Mouse (Mus musculus): Measurements from ENCODE around the gene Slc31a1. TPM values are rescaled to one million over a fixed set of nuclear protein-coding genes. Genes with fewer than 3 reads are reported as not detected.

The Slc31a1 gene
- polyA plus RNA-seq, 1 experiment from 2014 or later, result 59.0 TPM

DNA sequence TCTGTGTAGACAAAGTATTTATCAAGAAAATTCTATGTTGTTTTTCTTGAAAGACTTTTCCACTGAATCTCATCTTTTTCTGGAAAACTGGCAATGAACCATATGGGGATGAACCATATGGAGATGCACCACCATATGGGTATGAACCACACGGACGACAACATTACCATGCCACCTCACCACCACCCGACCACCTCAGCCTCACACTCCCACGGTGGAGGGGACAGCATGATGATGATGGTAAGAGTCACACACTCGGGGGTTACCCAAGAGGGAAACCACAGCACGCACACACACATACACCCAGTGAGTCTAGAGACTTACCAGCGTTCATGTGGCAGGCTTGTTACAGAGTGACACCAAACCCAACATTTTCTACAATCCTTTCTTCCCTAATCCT is 24.9 kb downstream of the Slc31a1 start:
- Histone ChIP-seq H3K4me2 (no peak overlapping the region), H3K27ac (no peak overlapping the region), H3K27me3 (replicated peaks) (no peaks in the 10 kb centered on the region), H3K4me1 (0 out of 2 replicates have a peak, but pooled peaks cover 4% of the 10 kb centered on the region), H3K4me3 (replicated peaks) (no peak overlapping the region), H3K9me3 (no peaks in the 10 kb centered on the region), H3K9ac (no peak overlapping the region), H3K36me3 (peaks cover 23% of the 10 kb centered on the region)
- ATAC-seq (ENCODE audit: insufficient read depth, low FRiP score, low read depth), result no peak
- WGBS, result 89% methylated on average over 7 of the region's 7 CpGs

- Histone ChIP-seq H3K4me2 (no peak overlapping the region), H3K9me3 (no peaks in the 10 kb centered on the region), H3K4me3 (replicated peaks) (no peak overlapping the region), H3K27ac (0 out of 2 replicates have a peak overlapping the region, but pooled peaks have one; percentile 3), H3K4me1 (no peaks in the 10 kb centered on the region), H3K27me3 (replicated peaks) (no peaks in the 10 kb centered on the region), H3K36me3 (peaks cover 39% of the 10 kb centered on the region), H3K9ac (no peak overlapping the region)
- 70% methylated on average over 5 of the region's 5 CpGs for WGBS
- ATAC-seq (ENCODE audit: insufficient read depth, low FRiP score, low read depth), result peak; percentile 36; the same call in 1 of the 2 replicates
These were observed 29.3 kb downstream of the Slc31a1 start for GRCm38 (mm10) chr4:62389592-62390512.

DNA sequence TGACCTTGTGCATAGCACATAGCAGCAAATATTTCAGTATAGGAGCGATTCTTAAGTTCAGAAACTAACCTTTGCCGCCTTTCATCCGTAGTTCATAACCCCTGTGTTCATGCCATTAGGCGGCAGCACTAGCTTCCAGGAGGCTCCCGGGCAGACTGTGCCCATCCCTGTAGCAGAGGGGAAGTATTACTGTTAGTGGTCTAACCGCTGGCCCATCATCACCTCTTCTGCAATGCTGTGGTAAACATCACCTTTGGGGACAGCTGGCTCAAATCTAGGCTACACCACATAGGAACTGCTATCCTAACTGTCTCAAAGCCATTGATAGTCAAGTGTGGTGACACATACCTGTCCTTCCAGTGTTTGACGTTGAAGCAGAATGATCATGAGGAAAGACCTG is 31.4 kb downstream of the Slc31a1 start:
- whole genome bisulfite sequencing, result 84% methylated on average over 7 of the region's 7 CpGs
- ATAC-seq (ENCODE audit: insufficient read depth, low FRiP score, low read depth), result no peak
- H3K36me3 ChIP-seq, result peaks cover 41% of the 10 kb centered on the region

GRCm38 (mm10) chr4:62393459-62393858 is 32.9 kb downstream of the Slc31a1 start:
- Histone ChIP-seq H3K27ac (no peak overlapping the region), H3K9ac (no peak overlapping the region), H3K4me2 (no peak overlapping the region), H3K4me1 (no peaks in the 10 kb centered on the region), H3K9me3 (no peaks in the 10 kb centered on the region), H3K36me3 (peaks cover 42% of the 10 kb centered on the region), H3K27me3 (replicated peaks) (no peaks in the 10 kb centered on the region), H3K4me3 (replicated peaks) (no peak overlapping the region)
- no peak for ATAC-seq (ENCODE audit: insufficient read depth, low FRiP score, low read depth)
- WGBS, result 73% methylated on average over 6 of the region's 6 CpGs

More for the DNA sequence above, 31.4 kb downstream of the Slc31a1 start:
- Histone ChIP-seq H3K27ac (no peak overlapping the region), H3K4me3 (replicated peaks) (no peak overlapping the region), H3K27me3 (replicated peaks) (no peaks in the 10 kb centered on the region), H3K4me1 (no peaks in the 10 kb centered on the region), H3K4me2 (no peak overlapping the region), H3K9me3 (no peaks in the 10 kb centered on the region), H3K9ac (no peak overlapping the region)

- no peak overlapping the region for H3K4me3 ChIP-seq (replicated peaks)
- no peak overlapping the region for H3K9ac ChIP-seq
- WGBS, result 90% methylated on average over 1 of the region's 1 CpGs
- no peaks in the 10 kb centered on the region for H3K4me1 ChIP-seq
- ATAC-seq (ENCODE audit: insufficient read depth, low FRiP score, low read depth), result no peak
- no peaks in the 10 kb centered on the region for H3K9me3 ChIP-seq
- H3K27me3 ChIP-seq (replicated peaks), result no peaks in the 10 kb centered on the region
- H3K27ac ChIP-seq, result no peak overlapping the region
- H3K4me2 ChIP-seq, result no peak overlapping the region
- H3K36me3 ChIP-seq, result peaks cover 52% of the 10 kb centered on the region
These were observed 35.3 kb downstream of the Slc31a1 start for GRCm38 (mm10) chr4:62395806-62396205.

DNA sequence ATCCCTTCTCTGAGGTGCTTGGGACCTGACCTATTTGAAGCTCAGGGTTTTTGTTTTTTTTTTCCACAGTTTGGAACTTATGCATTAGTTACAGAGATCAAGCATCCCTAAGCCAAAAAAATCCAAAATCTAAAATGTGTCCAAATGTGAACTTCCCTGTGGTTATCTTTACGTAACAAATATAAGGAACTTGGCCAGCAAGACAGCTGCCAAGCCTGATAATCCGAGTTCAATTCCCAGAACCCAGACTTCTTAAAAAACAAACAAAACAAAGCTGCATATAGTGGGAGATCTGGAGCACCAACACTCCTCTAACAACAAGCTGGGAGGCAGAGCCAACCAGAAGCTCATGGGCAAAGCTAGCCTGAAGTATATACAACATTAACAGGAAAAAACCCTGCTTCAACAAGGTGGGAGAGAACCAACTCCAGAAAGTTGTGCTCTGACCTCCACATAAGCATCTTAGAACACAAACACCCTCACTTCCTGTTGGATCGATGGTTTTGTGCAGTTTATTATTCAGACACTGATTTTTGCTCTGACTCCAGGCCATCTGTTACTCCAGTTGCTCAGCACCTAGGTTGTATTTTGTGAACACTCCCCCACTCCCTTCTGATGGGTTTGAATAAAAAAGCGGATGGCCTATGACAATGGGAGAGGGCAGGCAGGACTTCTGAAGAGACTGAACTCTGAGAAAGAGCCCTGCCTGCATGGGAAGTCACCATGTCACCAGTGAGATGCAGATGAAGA is 37.3 kb downstream of the Slc31a1 start:
- no peak for ATAC-seq (ENCODE audit: insufficient read depth, low FRiP score, low read depth)
- no peak overlapping the region for H3K9ac ChIP-seq
- H3K27ac ChIP-seq, result no peak overlapping the region
- H3K36me3 ChIP-seq, result peaks cover 55% of the 10 kb centered on the region
- WGBS, result 82% methylated on average over 4 of the region's 4 CpGs
- no peak overlapping the region for H3K4me2 ChIP-seq
- no peak overlapping the region for H3K4me3 ChIP-seq (replicated peaks)
- no peaks in the 10 kb centered on the region for H3K4me1 ChIP-seq
- H3K27me3 ChIP-seq (replicated peaks), result no peaks in the 10 kb centered on the region
- no peaks in the 10 kb centered on the region for H3K9me3 ChIP-seq

DNA sequence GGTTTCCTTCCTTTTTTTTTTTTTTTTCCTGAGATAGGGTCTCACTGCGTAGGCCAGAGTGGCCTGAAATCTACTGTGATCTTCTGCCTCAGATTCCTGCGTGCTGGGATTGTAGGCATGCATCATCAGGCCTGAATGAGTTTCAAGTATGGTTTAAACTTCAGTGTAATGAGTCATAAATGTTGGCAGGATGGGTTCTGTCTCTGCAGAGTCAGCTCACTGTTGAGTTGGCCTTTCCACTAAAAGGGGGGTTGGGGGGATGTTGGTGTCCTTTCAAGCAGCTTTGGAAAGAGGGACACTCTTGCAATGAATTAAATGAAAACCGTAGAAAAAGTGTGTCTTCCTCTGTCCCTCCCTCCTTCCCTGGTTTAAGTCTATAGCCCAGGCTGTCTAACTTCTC is 38.4 kb downstream of the Slc31a1 start:
- H3K27me3 ChIP-seq (replicated peaks), result no peaks in the 10 kb centered on the region
- peaks cover 52% of the 10 kb centered on the region for H3K36me3 ChIP-seq
- no peaks in the 10 kb centered on the region for H3K4me1 ChIP-seq
- WGBS, result 84% methylated on average over 3 of the region's 3 CpGs
- no peak overlapping the region for H3K4me2 ChIP-seq
- H3K9ac ChIP-seq, result no peak overlapping the region
- no peak for ATAC-seq (ENCODE audit: insufficient read depth, low FRiP score, low read depth)
- H3K9me3 ChIP-seq, result no peaks in the 10 kb centered on the region
- H3K4me3 ChIP-seq (replicated peaks), result no peak overlapping the region
- no peak overlapping the region for H3K27ac ChIP-seq

DNA sequence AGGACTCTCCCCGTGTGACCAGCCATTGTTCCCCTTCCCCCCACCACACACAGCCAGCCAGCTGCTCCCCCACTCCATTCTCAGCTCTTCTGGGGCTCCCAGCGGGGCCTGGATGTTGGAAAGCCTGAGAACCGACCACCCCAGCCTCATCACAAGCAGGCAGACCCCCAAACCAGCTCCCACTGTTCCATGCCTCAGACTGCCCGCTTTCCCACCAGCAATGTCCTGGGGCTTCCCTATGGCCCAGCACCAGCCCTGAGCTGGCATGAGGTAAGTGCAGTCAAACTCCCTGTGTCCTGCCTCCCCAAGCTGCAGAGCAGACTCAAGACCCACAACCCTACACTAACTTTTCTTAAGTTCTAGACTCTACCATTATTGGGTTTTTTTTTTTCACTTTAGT is 45.6 kb downstream of the Slc31a1 start:
- no peaks in the 10 kb centered on the region for H3K27me3 ChIP-seq (replicated peaks)
- no peaks in the 10 kb centered on the region for H3K9me3 ChIP-seq
- no peak overlapping the region for H3K27ac ChIP-seq
- no peak overlapping the region for H3K4me2 ChIP-seq
- no peak for ATAC-seq (ENCODE audit: insufficient read depth, low FRiP score, low read depth)
- 80% methylated on average over 4 of the region's 4 CpGs for WGBS
- H3K36me3 ChIP-seq, result peaks cover 17% of the 10 kb centered on the region; the same call in 1 of the 2 replicates
- no peak overlapping the region for H3K9ac ChIP-seq
- 0 out of 2 replicates have a peak, but pooled peaks cover 9% of the 10 kb centered on the region for H3K4me1 ChIP-seq
- H3K4me3 ChIP-seq (replicated peaks), result no peak overlapping the region

- Histone ChIP-seq H3K27me3 (replicated peaks) (no peaks in the 10 kb centered on the region), H3K4me2 (peak overlapping the region; percentile 47), H3K36me3 (peaks cover 8% of the 10 kb centered on the region; the same call in 1 of the 2 replicates), H3K4me3 (replicated peaks) (peak overlapping the region; percentile 78), H3K9me3 (no peaks in the 10 kb centered on the region), H3K4me1 (0 out of 2 replicates have a peak, but pooled peaks cover 9% of the 10 kb centered on the region), H3K27ac (peak overlapping the region; percentile 83), H3K9ac (peak overlapping the region; percentile 65; the same call in 1 of the 2 replicates)
- under 1% methylated on average over 35 of the region's 35 CpGs for WGBS
- peak; percentile 36 for ATAC-seq (ENCODE audit: insufficient read depth, low FRiP score, low read depth)
These were observed 47.4 kb downstream of the Slc31a1 start for GRCm38 (mm10) chr4:62407730-62408582.

DNA sequence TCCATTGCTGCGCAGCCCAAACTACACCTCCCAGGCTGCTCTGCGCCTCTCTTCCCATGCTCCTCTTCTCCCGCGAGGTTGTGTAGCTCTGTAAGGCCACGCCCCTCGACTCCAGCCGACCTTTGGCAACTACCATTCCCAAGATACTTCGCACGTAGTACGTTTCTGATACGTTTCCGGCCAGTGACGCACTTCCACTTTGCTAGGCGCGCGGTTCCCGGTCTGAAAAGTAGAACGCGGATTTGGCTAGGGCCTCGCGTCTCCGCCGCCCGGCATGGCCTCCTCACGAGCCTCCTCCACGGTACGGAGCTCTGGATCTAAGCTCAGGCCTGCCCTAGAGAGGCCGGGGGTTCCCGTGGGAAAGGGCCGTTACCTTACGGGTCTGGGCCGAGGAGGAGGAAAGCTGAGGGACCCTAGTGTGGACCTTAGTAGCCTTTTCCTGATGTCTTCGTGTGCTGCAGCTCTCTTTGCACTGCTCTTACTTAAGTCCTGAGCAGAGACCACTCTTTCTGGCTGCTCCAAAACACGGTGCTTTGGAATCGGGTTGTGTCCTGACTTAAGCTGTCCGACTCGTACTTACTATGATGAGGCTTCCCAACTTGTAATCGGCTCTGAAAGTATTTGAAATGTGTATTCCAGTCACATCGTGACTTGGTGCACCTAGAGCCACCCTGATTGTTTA is 48.2 kb downstream of the Slc31a1 start, which contains the start of the genes Cdc26 and Prpf4:
Cdc26 (minus strand) TSS at position 42 of the 682 bp plus-strand sequence.
Prpf4 (plus strand) TSS at position 197 of the 682 bp plus-strand sequence.
- Histone ChIP-seq H3K27ac (peak within 1 kb of the TSS; percentile 84), H3K4me3 (replicated peaks) (peak within 1 kb of the TSS; percentile 78), H3K27me3 (replicated peaks) (no peaks in the 10 kb centered on the region), H3K4me1 (0 out of 2 replicates have a peak, but pooled peaks cover 9% of the 10 kb centered on the region), H3K9me3 (no peaks in the 10 kb centered on the region), H3K9ac (peak within 1 kb of the TSS; percentile 65), H3K36me3 (peaks cover 8% of the 10 kb centered on the region; the same call in 1 of the 2 replicates), H3K4me2 (peak within 1 kb of the TSS; percentile 65)
- ATAC-seq (ENCODE audit: insufficient read depth, low FRiP score, low read depth), result peak; percentile 99
- under 1% methylated on average over 39 of the region's 39 CpGs for WGBS

All from stomach, embryonic 15.5 days (tissue).